ENCODE assay signal across 12 mouse cellular contexts in the genomic region with DNA sequence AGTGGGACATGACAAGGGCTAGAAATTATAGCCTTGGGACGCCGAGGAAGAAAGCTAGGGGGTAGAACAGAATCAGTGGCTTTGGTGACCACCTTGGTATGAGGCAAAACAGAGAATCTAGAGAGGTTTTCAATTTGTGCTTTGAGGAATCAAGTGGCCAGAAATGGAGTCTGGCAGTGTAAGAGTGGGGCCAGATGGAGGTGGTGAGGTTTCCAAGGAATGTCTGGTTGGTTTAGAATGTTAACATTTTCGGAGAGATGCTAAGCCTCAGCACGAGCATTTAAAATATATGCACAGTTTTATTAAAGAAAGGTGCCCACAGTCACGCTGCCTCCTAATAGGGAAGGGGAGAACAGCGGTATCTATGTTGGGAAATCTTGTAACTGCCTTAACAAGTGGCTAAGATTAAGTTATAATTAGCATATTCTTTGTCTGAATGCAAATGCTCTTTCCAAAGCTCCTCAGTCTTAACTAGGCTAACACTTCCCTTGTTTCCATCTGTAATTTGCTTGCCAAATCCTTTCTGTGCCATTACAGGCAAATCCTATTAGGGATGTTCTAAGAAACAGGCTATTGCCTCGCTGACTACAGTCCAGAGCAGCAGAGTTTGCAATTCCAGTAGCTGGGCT.
DNase-seq lines count a peak whose midpoint lies in the region; ATAC-seq and TF ChIP-seq lines count a peak whose summit lies in the region.
"Had no signal": no experiment of that assay in that cellular context is flagged by ENCODE, and none has a peak within 500 bp of the region (broad histone marks: within the 10 kb centered on the region; RNA-seq: fewer than 3 reads in every experiment).

No protein-coding gene starts in this region.

- no peaks in the 10 kb centered on the region for H3K9me3 ChIP-seq in forebrain, postnatal 0 days (ENCODE audit: low read length)
- no peaks in the 10 kb centered on the region for H3K9me3 ChIP-seq in midbrain, embryonic 13.5 days
- H3K9me3 ChIP-seq in heart, embryonic 10.5 days = no peaks in the 10 kb centered on the region
- no peaks in the 10 kb centered on the region for H3K9me3 ChIP-seq in stomach, postnatal 0 days (ENCODE audit: control insufficient read depth, low read length)
- H3K9me3 ChIP-seq: liver, embryonic 13.5 days; megakaryocyte, embryonic 14.5 days had no signal

- no peak overlapping the region for H3K9ac ChIP-seq in forebrain, postnatal 0 days
- no peak overlapping the region for H3K9ac ChIP-seq in midbrain, embryonic 13.5 days (replicated peaks)
- H3K9ac ChIP-seq in stomach, postnatal 0 days (ENCODE audit: low read length) = no peak overlapping the region
- H3K9ac ChIP-seq: liver, embryonic 13.5 days had no signal

- no peak for TF ChIP-seq CTCF in forebrain, postnatal 0 days (IDR thresholded peaks at IDR 0.05; ENCODE audit: low read depth)
- no peak for TF ChIP-seq CTCF in stomach, postnatal 0 days (IDR thresholded peaks at IDR 0.05; ENCODE audit: low read depth)

- DNase-seq in retina, postnatal 1 day = peak; percentile 67
- no peak for DNase-seq in retina, embryonic 14.5 days (ENCODE audit: low spot score)
- peak; percentile 75 for DNase-seq in forebrain, postnatal 0 days
- no peak for DNase-seq in heart, embryonic 10.5 days (ENCODE audit: low spot score)
- no peak for DNase-seq in thymus, postnatal 4 days
- DNase-seq in stomach, postnatal 0 days (ENCODE audit: low spot score) = no peak
- DNase-seq: gastrocnemius, adult 2 months; liver, embryonic 13.5 days had no signal

- no peaks in the 10 kb centered on the region for H3K36me3 ChIP-seq in forebrain, postnatal 0 days (ENCODE audit: insufficient read depth)
- H3K36me3 ChIP-seq in midbrain, embryonic 13.5 days = no peaks in the 10 kb centered on the region
- H3K36me3 ChIP-seq in heart, embryonic 10.5 days = no peaks in the 10 kb centered on the region
- H3K36me3 ChIP-seq in stomach, postnatal 0 days (ENCODE audit: control insufficient read depth, insufficient read depth, low read length) = no peaks in the 10 kb centered on the region
- H3K36me3 ChIP-seq: liver, embryonic 13.5 days had no signal

- H3K4me3 ChIP-seq in forebrain, postnatal 0 days (ENCODE audit: low read depth, low read length) = no peak overlapping the region
- no peak overlapping the region for H3K4me3 ChIP-seq in midbrain, embryonic 13.5 days (replicated peaks)
- no peak overlapping the region for H3K4me3 ChIP-seq in heart, embryonic 10.5 days
- H3K4me3 ChIP-seq in stomach, postnatal 0 days (ENCODE audit: low read depth, low read length) = no peak overlapping the region
- H3K4me3 ChIP-seq: gastrocnemius, adult 2 months; liver, embryonic 13.5 days; megakaryocyte, embryonic 14.5 days had no signal

- TF ChIP-seq EP300 in stomach, postnatal 0 days (optimal IDR thresholded peaks at IDR 0.05) = no peak

- no peaks in the 10 kb centered on the region for H3K27me3 ChIP-seq in forebrain, postnatal 0 days (ENCODE audit: insufficient read depth, low read length)
- peaks cover 3% of the 10 kb centered on the region; the same call in 1 of the 2 replicates for H3K27me3 ChIP-seq in midbrain, embryonic 13.5 days
- no peaks in the 10 kb centered on the region for H3K27me3 ChIP-seq in heart, embryonic 10.5 days (ENCODE audit: insufficient read depth, poor library complexity, severe bottlenecking)
- H3K27me3 ChIP-seq in stomach, postnatal 0 days (ENCODE audit: control insufficient read depth, insufficient read depth, low read length) = no peaks in the 10 kb centered on the region
- H3K27me3 ChIP-seq: liver, embryonic 13.5 days; megakaryocyte, embryonic 14.5 days had no signal

- peak; percentile 93 for ATAC-seq in forebrain, postnatal 0 days
- ATAC-seq in midbrain, embryonic 13.5 days = peak; percentile 86
- no peak for ATAC-seq in stomach, postnatal 0 days (ENCODE audit: low FRiP score, low TSS enrichment)
- ATAC-seq: intestine, embryonic 16.5 days had no signal

- peak overlapping the region; percentile 17; the same call in 1 of the 2 replicates for H3K4me2 ChIP-seq in forebrain, postnatal 0 days (ENCODE audit: low read depth)
- H3K4me2 ChIP-seq in midbrain, embryonic 13.5 days (replicated peaks) = no peak overlapping the region
- no peak overlapping the region for H3K4me2 ChIP-seq in stomach, postnatal 0 days (replicated peaks; ENCODE audit: low read depth)
- H3K4me2 ChIP-seq: heart, embryonic 11.5 days; liver, embryonic 13.5 days had no signal

- 15% methylated on average over 7 of the region's 7 CpGs for WGBS in forebrain, postnatal 0 days
- 29% methylated on average over 7 of the region's 7 CpGs for WGBS in midbrain, embryonic 13.5 days
- WGBS in heart, embryonic 10.5 days = 62% methylated on average over 7 of the region's 7 CpGs
- 54% methylated on average over 7 of the region's 7 CpGs for WGBS in stomach, postnatal 0 days

- peaks cover 14% of the 10 kb centered on the region for H3K4me1 ChIP-seq in forebrain, postnatal 0 days (ENCODE audit: insufficient read depth)
- peaks cover 16% of the 10 kb centered on the region for H3K4me1 ChIP-seq in midbrain, embryonic 13.5 days (replicated peaks)
- H3K4me1 ChIP-seq in heart, embryonic 10.5 days = peaks cover 3% of the 10 kb centered on the region
- no peaks in the 10 kb centered on the region for H3K4me1 ChIP-seq in stomach, postnatal 0 days (replicated peaks; ENCODE audit: control insufficient read depth, insufficient read depth)
- H3K4me1 ChIP-seq: liver, embryonic 13.5 days; megakaryocyte, embryonic 14.5 days had no signal

- peak overlapping the region; percentile 86 for H3K27ac ChIP-seq in forebrain, postnatal 0 days (ENCODE audit: low read depth, low read length)
- H3K27ac ChIP-seq in midbrain, embryonic 13.5 days = peak overlapping the region; percentile 14; the same call in 1 of the 2 replicates
- H3K27ac ChIP-seq in heart, embryonic 10.5 days = no peak overlapping the region
- H3K27ac ChIP-seq in stomach, postnatal 0 days (replicated peaks) = no peak overlapping the region
- H3K27ac ChIP-seq: gastrocnemius, adult 2 months; liver, embryonic 13.5 days had no signal

Comparison
In these comparisons a context has a peak if more than half of its experiments do, and no peak if none do; other contexts are left out.
1. DNase-seq: peak in retina, postnatal 1 day (single experiment) and forebrain, postnatal 0 days (single experiment); none in retina, embryonic 14.5 days (single experiment), heart, embryonic 10.5 days (single experiment), thymus, postnatal 4 days (single experiment) and stomach, postnatal 0 days (single experiment).
2. H3K27ac ChIP-seq: peak in forebrain, postnatal 0 days (single experiment) and midbrain, embryonic 13.5 days (single experiment); none in heart, embryonic 10.5 days (single experiment) and stomach, postnatal 0 days (single experiment).